In genomic region chr8:105306146-105306691, GRCm38 (mm10) we compare ENCODE assay signal across 8 mouse cellular contexts. TPM values are rescaled to one million over a fixed set of nuclear protein-coding genes. Genes with fewer than 3 reads are reported as not detected.
A peak's percentile ranks its signal among the peaks of the same experiment; 100 is the strongest.
DNase-seq lines count a peak whose midpoint lies in the region; ATAC-seq and TF ChIP-seq lines count a peak whose summit lies in the region.

No protein-coding gene starts in this region.

- WGBS in kidney, embryonic 15.5 days, result 46% methylated on average over 5 of the region's 5 CpGs
- WGBS in hindbrain, embryonic 14.5 days, result 50% methylated on average over 5 of the region's 5 CpGs
- 50% methylated on average over 5 of the region's 5 CpGs for WGBS in midbrain, embryonic 15.5 days

- H3K4me1 ChIP-seq in kidney, embryonic 15.5 days, result peaks cover 27% of the 10 kb centered on the region
- peaks cover 3% of the 10 kb centered on the region; the same call in 1 of the 2 replicates for H3K4me1 ChIP-seq in cortical plate, adult 2 months (ENCODE audit: control insufficient read depth, insufficient read depth, low read length)
- H3K4me1 ChIP-seq in hindbrain, embryonic 14.5 days (replicated peaks; ENCODE audit: control insufficient read depth, insufficient read depth, low read length), result peaks cover 10% of the 10 kb centered on the region
- H3K4me1 ChIP-seq in midbrain, embryonic 15.5 days, result peaks cover 11% of the 10 kb centered on the region

- 0 out of 2 replicates have a peak, but pooled peaks have one; percentile 6 for TF ChIP-seq CTCF in cortical plate, adult 2 months (IDR thresholded peaks at IDR 0.05; ENCODE audit: extremely low read depth, insufficient read depth, low read length)

- no peaks in the 10 kb centered on the region for H3K27me3 ChIP-seq in kidney, embryonic 15.5 days
- no peaks in the 10 kb centered on the region for H3K27me3 ChIP-seq in hindbrain, embryonic 14.5 days (ENCODE audit: control insufficient read depth, insufficient read depth, low read length)
- no peaks in the 10 kb centered on the region for H3K27me3 ChIP-seq in midbrain, embryonic 15.5 days (replicated peaks)

- peak overlapping the region; percentile 46 for H3K4me3 ChIP-seq in kidney, embryonic 15.5 days (replicated peaks)
- peak overlapping the region; percentile 21; the same call in 1 of the 2 replicates for H3K4me3 ChIP-seq in cortical plate, adult 2 months (ENCODE audit: insufficient read depth, low read length)
- H3K4me3 ChIP-seq in hindbrain, embryonic 14.5 days (replicated peaks; ENCODE audit: low read length), result no peak overlapping the region
- H3K4me3 ChIP-seq in midbrain, embryonic 15.5 days, result no peak overlapping the region

- peaks cover 77% of the 10 kb centered on the region for H3K36me3 ChIP-seq in kidney, embryonic 15.5 days
- H3K36me3 ChIP-seq in hindbrain, embryonic 14.5 days (replicated peaks; ENCODE audit: control insufficient read depth, insufficient read depth), result peaks cover 84% of the 10 kb centered on the region
- H3K36me3 ChIP-seq in midbrain, embryonic 15.5 days (replicated peaks), result peaks cover 34% of the 10 kb centered on the region

- ATAC-seq in kidney, embryonic 15.5 days (replicated peaks; ENCODE audit: low FRiP score), result peak; percentile 12; the same call in 1 of the 2 replicates
- ATAC-seq in hindbrain, embryonic 14.5 days (ENCODE audit: low FRiP score), result no peak
- peak; percentile 2; the same call in 1 of the 2 replicates for ATAC-seq in midbrain, embryonic 15.5 days (replicated peaks)

- peak overlapping the region; percentile 91 for H3K27ac ChIP-seq in kidney, embryonic 15.5 days
- 0 out of 2 replicates have a peak overlapping the region, but pooled peaks have one; percentile 22 for H3K27ac ChIP-seq in cortical plate, adult 2 months (ENCODE audit: insufficient read depth, low read length)
- H3K27ac ChIP-seq in hindbrain, embryonic 14.5 days, result no peak overlapping the region
- H3K27ac ChIP-seq in midbrain, embryonic 15.5 days, result no peak overlapping the region

- TF ChIP-seq POLR2A in cortical plate, adult 2 months (IDR thresholded peaks at IDR 0.05; ENCODE audit: extremely low read depth, insufficient read depth, low read length), result 0 out of 2 replicates have a peak, but pooled peaks have one; percentile 24

- H3K9ac ChIP-seq in kidney, embryonic 15.5 days, result peak overlapping the region; percentile 35
- 0 out of 2 replicates have a peak overlapping the region, but pooled peaks have one; percentile 13 for H3K9ac ChIP-seq in hindbrain, embryonic 14.5 days
- H3K9ac ChIP-seq in midbrain, embryonic 15.5 days, result no peak overlapping the region

- intact Hi-C loops in left cerebral cortex, postnatal 4 days (cut with DNase I), result no loop called here

- H3K4me2 ChIP-seq in kidney, embryonic 15.5 days, result peak overlapping the region; percentile 76
- peak overlapping the region; percentile 47 for H3K4me2 ChIP-seq in hindbrain, embryonic 14.5 days (replicated peaks)
- peak overlapping the region; percentile 43 for H3K4me2 ChIP-seq in midbrain, embryonic 15.5 days

- no peak for DNase-seq in kidney, adult 11 months
- no peak for DNase-seq in hindbrain, embryonic 14.5 days (ENCODE audit: low spot score)
- no peak for DNase-seq in frontal cortex, postnatal 25 days (ENCODE audit: low spot score in 2 of 2)
- no peak for DNase-seq in left cerebral cortex, postnatal 4 days
- no peak for DNase-seq in adrenal gland, adult 8-10 months

- H3K9me3 ChIP-seq in kidney, embryonic 15.5 days (replicated peaks), result no peaks in the 10 kb centered on the region
- no peaks in the 10 kb centered on the region for H3K9me3 ChIP-seq in hindbrain, embryonic 14.5 days (ENCODE audit: control insufficient read depth, low read length)
- H3K9me3 ChIP-seq in midbrain, embryonic 15.5 days, result no peaks in the 10 kb centered on the region

RNA-seq across cellular contexts. Expression of gene Elmo3, which starts 0.8 kb away (rescaled TPM):
- 10.6 and 11.5 TPM in 2 replicates for polyA plus RNA-seq in kidney, embryonic 15.5 days (2015; fragmentation: Nextera tagmentation; extraction: Ambion mirVana)
- polyA plus RNA-seq in cortical plate, adult 2 months (2012; rRNA removed), result 2.4 and 2.9 TPM in 2 replicates
- 1.1 and 1.6 TPM in 2 replicates for polyA plus RNA-seq in hindbrain, embryonic 14.5 days (2014; fragmentation: Nextera tagmentation; extraction: Ambion mirVana)
- polyA plus RNA-seq in midbrain, embryonic 15.5 days (2015; fragmentation: Nextera tagmentation; extraction: Ambion mirVana), result 1.1 and 1.3 TPM in 2 replicates
- 1 to 10 TPM in 1 of 2 experiments, under 1 TPM in 1; 0.85 to 1.1 TPM for total RNA-seq in left cerebral cortex, postnatal 4 days (2021)
- total RNA-seq in adrenal gland, adult 8-10 months (2022), result 10 to 100 TPM in 2 of 4 experiments, 1 to 10 TPM in 2; 7.0 to 14.0 (median 9.3) TPM

RNA-seq across cellular contexts. Expression of gene E2f4, which starts 8.8 kb away (rescaled TPM):
- 88.8 and 103 TPM in 2 replicates for polyA plus RNA-seq in kidney, embryonic 15.5 days (2015; fragmentation: Nextera tagmentation; extraction: Ambion mirVana)
- polyA plus RNA-seq in cortical plate, adult 2 months (2012; rRNA removed), result 63.4 and 65.6 TPM in 2 replicates
- polyA plus RNA-seq in hindbrain, embryonic 14.5 days (2014; fragmentation: Nextera tagmentation; extraction: Ambion mirVana), result 43.5 and 48.2 TPM in 2 replicates
- 45.3 and 48.9 TPM in 2 replicates for polyA plus RNA-seq in midbrain, embryonic 15.5 days (2015; fragmentation: Nextera tagmentation; extraction: Ambion mirVana)
- total RNA-seq in left cerebral cortex, postnatal 4 days (2021), result 10 to 100 TPM; 33.7 to 33.8 TPM
- total RNA-seq in adrenal gland, adult 8-10 months (2022), result 10 to 100 TPM; 39.5 to 53.6 (median 42.0) TPM

RNA-seq across cellular contexts. Expression of gene Exoc3l, which starts 10.3 kb away (rescaled TPM):
- 21.6 and 25.4 TPM in 2 replicates for polyA plus RNA-seq in kidney, embryonic 15.5 days (2015; fragmentation: Nextera tagmentation; extraction: Ambion mirVana)
- polyA plus RNA-seq in cortical plate, adult 2 months (2012; rRNA removed), result 1.4 and 1.9 TPM in 2 replicates
- polyA plus RNA-seq in hindbrain, embryonic 14.5 days (2014; fragmentation: Nextera tagmentation; extraction: Ambion mirVana), result 9.5 and 12.2 TPM in 2 replicates
- polyA plus RNA-seq in midbrain, embryonic 15.5 days (2015; fragmentation: Nextera tagmentation; extraction: Ambion mirVana), result 11.8 and 12.7 TPM in 2 replicates
- total RNA-seq in left cerebral cortex, postnatal 4 days (2021), result 1 to 10 TPM; 6.0 to 7.2 TPM
- 10 to 100 TPM; 20.0 to 57.6 (median 36.8) TPM for total RNA-seq in adrenal gland, adult 8-10 months (2022)

RNA-seq across cellular contexts. Expression of gene 4931428F04Rik, which starts 16.6 kb away (rescaled TPM):
- polyA plus RNA-seq in kidney, embryonic 15.5 days (2015; fragmentation: Nextera tagmentation; extraction: Ambion mirVana), result 10.6 and 12.6 TPM in 2 replicates
- 24.3 and 26.3 TPM in 2 replicates for polyA plus RNA-seq in cortical plate, adult 2 months (2012; rRNA removed)
- polyA plus RNA-seq in hindbrain, embryonic 14.5 days (2014; fragmentation: Nextera tagmentation; extraction: Ambion mirVana), result 101 and 120 TPM in 2 replicates
- 165 and 173 TPM in 2 replicates for polyA plus RNA-seq in midbrain, embryonic 15.5 days (2015; fragmentation: Nextera tagmentation; extraction: Ambion mirVana)
- 100 to 1,000 TPM; 183 TPM for total RNA-seq in left cerebral cortex, postnatal 4 days (2021)
- total RNA-seq in adrenal gland, adult 8-10 months (2022), result 1 to 10 TPM; 2.6 to 5.0 (median 4.6) TPM

RNA-seq across cellular contexts. Expression of gene Lrrc29, which starts 19.9 kb away (rescaled TPM):
- polyA plus RNA-seq in kidney, embryonic 15.5 days (2015; fragmentation: Nextera tagmentation; extraction: Ambion mirVana), result 2.2 and 2.6 TPM in 2 replicates
- polyA plus RNA-seq in cortical plate, adult 2 months (2012; rRNA removed), result 3.7 and 4.3 TPM in 2 replicates
- 0.46 and 0.92 TPM in 2 replicates for polyA plus RNA-seq in hindbrain, embryonic 14.5 days (2014; fragmentation: Nextera tagmentation; extraction: Ambion mirVana)
- 0.68 and 1.1 TPM in 2 replicates for polyA plus RNA-seq in midbrain, embryonic 15.5 days (2015; fragmentation: Nextera tagmentation; extraction: Ambion mirVana)
- total RNA-seq in left cerebral cortex, postnatal 4 days (2021), result 1 to 10 TPM; 4.0 to 5.0 TPM
- 10 to 100 TPM in 2 of 4 experiments, 1 to 10 TPM in 2; 3.1 to 14.2 (median 8.5) TPM for total RNA-seq in adrenal gland, adult 8-10 months (2022)

Comparison
In these comparisons a context has a peak if more than half of its experiments do, and no peak if none do; other contexts are left out.
1. H3K27ac ChIP-seq: peak in kidney, embryonic 15.5 days (single experiment) and cortical plate, adult 2 months (single experiment); none in hindbrain, embryonic 14.5 days (single experiment) and midbrain, embryonic 15.5 days (single experiment).
2. H3K4me3 ChIP-seq: peak in kidney, embryonic 15.5 days (single experiment) and cortical plate, adult 2 months (single experiment); none in hindbrain, embryonic 14.5 days (single experiment) and midbrain, embryonic 15.5 days (single experiment).
3. Peak in every context shown above with its lines, with median percentiles within 50 percentile points of each other: H3K4me2 ChIP-seq.